Mouse (Mus musculus) hindbrain, embryonic 14.5 days (tissue): ENCODE measurements around the gene Lta. TPM values are rescaled to one million over a fixed set of nuclear protein-coding genes. Genes with fewer than 3 reads are reported as not detected.

Source experiments
- ATAC-seq: fragments of 200-750 bp; cut with Nextera tagmentation; 2 replicates; pipeline ENCODE4 v1.8.0; 2017; ENCODE audit warnings: moderate number of reproducible peaks, mild to moderate bottlenecking, moderate TSS enrichment, moderate library complexity; ENCODE audit not compliant: low FRiP score
- DNase-seq: peaks from one replicate; pipeline ENCODE4 v3.0.0-alpha.2; 2015; ENCODE audit warnings: low spot score
- H3K27ac ChIP-seq: fragments of 300-500 bp; sonication (generic); 2 replicates; pipeline ENCODE4 v1.5.1; 2014; ENCODE audit warnings: mild to moderate bottlenecking, moderate library complexity
- H3K27me3 ChIP-seq: fragments of 300-500 bp; sonication (generic); 2 replicates; pipeline ENCODE4 v1.6.1; 2014; ENCODE audit warnings: mild to moderate bottlenecking, low read length, mixed read lengths; ENCODE audit not compliant: control insufficient read depth, insufficient read depth
- H3K36me3 ChIP-seq: fragments of 300-500 bp; sonication (generic); replicated peaks from 2 replicates; pipeline ENCODE4 v1.6.1; 2014; ENCODE audit not compliant: control insufficient read depth, insufficient read depth
- H3K4me1 ChIP-seq: fragments of 300-500 bp; sonication (generic); replicated peaks from 2 replicates; pipeline ENCODE4 v1.6.1; 2014; ENCODE audit warnings: antibody characterized with exemption, low read length, mixed read lengths; ENCODE audit not compliant: control insufficient read depth, insufficient read depth
- H3K4me2 ChIP-seq: fragments of 300-500 bp; sonication (generic); replicated peaks from 2 replicates; pipeline ENCODE4 v1.6.1; 2014; ENCODE audit warnings: mild to moderate bottlenecking, moderate library complexity
- H3K4me3 ChIP-seq: fragments of 300-500 bp; sonication (generic); replicated peaks from 2 replicates; pipeline ENCODE4 v1.5.1; 2014; ENCODE audit warnings: mild to moderate bottlenecking, low read length
- H3K9ac ChIP-seq: fragments of 300-500 bp; sonication (generic); 2 replicates; pipeline ENCODE4 v1.6.1; 2014
- H3K9me3 ChIP-seq: fragments of 300-500 bp; sonication (generic); 2 replicates; pipeline ENCODE4 v1.6.1; 2016; ENCODE audit warnings: low read length; ENCODE audit not compliant: control insufficient read depth
- WGBS: fragments of 180-500 bp; shearing (Covaris S2); extraction: QIAGEN DNeasy Blood & Tissue Kit; methylation state at CpG from one replicate; pipeline ENCODE4 v1.1.7; 2014; 5-methylcytosine and 5-hydroxymethylcytosine counted together
- polyA plus RNA-seq: library from polyadenylated mRNA; unstranded; fragments of >200 nt; fragmentation: Nextera tagmentation; extraction: Ambion mirVana; gene quantifications from 2 replicates; pipeline ENCODE4 v1.2.1, GENCODE M21; 2014

Gene Lta
- polyA plus RNA-seq, 1 experiment from 2014 or later, result 0.23 TPM

DNA sequence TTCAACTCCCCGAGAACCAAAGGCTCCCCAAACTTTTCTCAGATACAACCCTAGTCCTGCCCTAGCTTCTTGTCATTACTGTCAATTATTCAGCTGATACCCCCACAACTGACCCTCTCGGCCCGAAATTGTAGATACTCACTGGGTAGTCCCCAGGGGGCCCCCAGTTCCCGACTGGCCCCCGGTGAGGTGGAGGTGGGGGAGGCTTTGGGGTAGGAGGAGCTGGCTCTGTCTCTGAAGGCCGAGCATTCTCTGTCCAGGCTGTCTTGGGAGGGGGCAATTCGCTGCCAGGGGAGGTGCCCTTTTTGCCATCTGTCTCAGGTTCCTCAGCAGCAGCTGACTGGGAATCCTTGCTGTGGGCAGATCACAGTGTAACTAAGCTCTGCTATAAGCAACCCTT lies 45.5 kb downstream of the Lta start:
- Histone ChIP-seq H3K36me3 (peaks cover 82% of the 10 kb centered on the region), H3K9ac (no peak overlapping the region), H3K9me3 (no peaks in the 10 kb centered on the region), H3K27me3 (no peaks in the 10 kb centered on the region), H3K4me3 (no peak overlapping the region), H3K27ac (no peak overlapping the region), H3K4me2 (no peak overlapping the region), H3K4me1 (peaks cover 17% of the 10 kb centered on the region)
- no peak for ATAC-seq
- no peak for DNase-seq
- 87% methylated on average over 7 of the region's 7 CpGs for WGBS

DNA sequence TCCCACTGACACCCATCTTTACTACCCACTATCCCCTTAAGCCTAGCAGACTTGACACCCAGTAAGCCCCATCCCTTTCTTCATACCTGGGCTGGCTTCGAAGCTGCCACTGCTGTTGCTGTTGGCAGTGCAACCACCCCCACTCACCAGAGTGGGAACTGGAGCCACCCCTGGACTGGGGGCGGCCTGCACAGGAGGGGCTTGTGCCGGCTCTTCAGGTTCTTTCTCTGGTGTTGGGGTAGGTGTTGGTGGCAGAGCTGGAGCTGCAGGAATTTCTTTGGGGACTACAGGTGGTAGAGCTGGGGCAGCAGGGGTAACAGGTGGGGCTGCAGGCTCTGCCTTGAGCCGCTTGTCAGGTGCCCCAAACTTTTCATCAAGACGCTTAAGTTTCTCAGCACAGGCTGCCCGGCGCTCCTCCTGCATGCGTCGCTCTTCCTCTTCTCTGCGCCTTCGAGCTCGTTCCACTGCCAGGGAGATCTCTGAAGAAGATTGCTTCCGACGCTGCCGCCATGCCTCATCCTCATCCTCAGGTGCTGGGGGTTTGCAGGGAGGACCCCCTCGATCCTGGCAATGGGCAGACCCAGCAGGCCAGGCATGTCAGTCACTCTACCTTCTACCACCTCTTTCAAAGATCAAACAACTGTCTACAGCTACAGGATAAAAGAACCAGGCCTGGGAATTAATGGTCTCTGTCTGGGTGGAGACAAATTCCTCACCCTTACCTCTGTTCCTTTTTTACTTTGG lies 46.1 kb downstream of the Lta start:
- no peaks in the 10 kb centered on the region for H3K27me3 ChIP-seq
- no peaks in the 10 kb centered on the region for H3K9me3 ChIP-seq
- H3K4me3 ChIP-seq, result no peak overlapping the region
- no peak for DNase-seq
- peaks cover 17% of the 10 kb centered on the region for H3K4me1 ChIP-seq
- WGBS, result 95% methylated on average over 16 of the region's 16 CpGs
- no peak overlapping the region for H3K9ac ChIP-seq
- no peak overlapping the region for H3K27ac ChIP-seq
- peaks cover 88% of the 10 kb centered on the region for H3K36me3 ChIP-seq
- H3K4me2 ChIP-seq, result no peak overlapping the region
- ATAC-seq, result no peak

- WGBS, result 94% methylated on average over 8 of the region's 8 CpGs
- DNase-seq, result no peak
- Histone ChIP-seq H3K4me3 (no peak overlapping the region), H3K9me3 (no peaks in the 10 kb centered on the region), H3K9ac (no peak overlapping the region), H3K4me2 (no peak overlapping the region), H3K27ac (no peak overlapping the region), H3K4me1 (peaks cover 10% of the 10 kb centered on the region), H3K27me3 (no peaks in the 10 kb centered on the region), H3K36me3 (peaks cover 98% of the 10 kb centered on the region)
- no peak for ATAC-seq
Measured at GRCm38 (mm10) chr17:35157661-35158175, 47.4 kb downstream of the Lta start.

DNA sequence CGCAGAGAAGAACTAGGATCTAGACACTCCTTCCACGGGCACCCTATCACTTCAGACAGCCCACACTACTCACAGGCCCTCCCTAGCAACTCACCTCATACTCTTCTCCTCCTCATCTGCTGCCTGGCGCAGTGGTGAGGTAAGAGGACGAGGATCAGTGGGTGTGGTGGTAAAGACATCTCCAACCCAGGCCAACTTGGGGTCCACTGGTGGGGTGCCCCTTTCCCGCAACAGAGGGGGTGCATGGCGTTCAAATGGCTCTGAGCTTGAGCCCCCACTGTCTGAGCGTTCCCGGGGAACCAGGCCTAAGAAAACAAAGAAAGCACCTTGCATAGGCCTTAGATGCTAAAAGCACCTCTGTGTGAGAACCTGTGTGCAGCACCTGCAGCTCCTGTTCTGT lies 47.9 kb downstream of the Lta start:
- 95% methylated on average over 8 of the region's 8 CpGs for WGBS
- H3K27ac ChIP-seq, result no peak overlapping the region
- H3K9ac ChIP-seq, result no peak overlapping the region
- no peaks in the 10 kb centered on the region for H3K27me3 ChIP-seq
- no peak for DNase-seq
- no peaks in the 10 kb centered on the region for H3K9me3 ChIP-seq
- no peak overlapping the region for H3K4me3 ChIP-seq
- ATAC-seq, result no peak
- H3K36me3 ChIP-seq, result peaks cover 100% of the 10 kb centered on the region
- peaks cover 5% of the 10 kb centered on the region for H3K4me1 ChIP-seq
- H3K4me2 ChIP-seq, result no peak overlapping the region

DNA sequence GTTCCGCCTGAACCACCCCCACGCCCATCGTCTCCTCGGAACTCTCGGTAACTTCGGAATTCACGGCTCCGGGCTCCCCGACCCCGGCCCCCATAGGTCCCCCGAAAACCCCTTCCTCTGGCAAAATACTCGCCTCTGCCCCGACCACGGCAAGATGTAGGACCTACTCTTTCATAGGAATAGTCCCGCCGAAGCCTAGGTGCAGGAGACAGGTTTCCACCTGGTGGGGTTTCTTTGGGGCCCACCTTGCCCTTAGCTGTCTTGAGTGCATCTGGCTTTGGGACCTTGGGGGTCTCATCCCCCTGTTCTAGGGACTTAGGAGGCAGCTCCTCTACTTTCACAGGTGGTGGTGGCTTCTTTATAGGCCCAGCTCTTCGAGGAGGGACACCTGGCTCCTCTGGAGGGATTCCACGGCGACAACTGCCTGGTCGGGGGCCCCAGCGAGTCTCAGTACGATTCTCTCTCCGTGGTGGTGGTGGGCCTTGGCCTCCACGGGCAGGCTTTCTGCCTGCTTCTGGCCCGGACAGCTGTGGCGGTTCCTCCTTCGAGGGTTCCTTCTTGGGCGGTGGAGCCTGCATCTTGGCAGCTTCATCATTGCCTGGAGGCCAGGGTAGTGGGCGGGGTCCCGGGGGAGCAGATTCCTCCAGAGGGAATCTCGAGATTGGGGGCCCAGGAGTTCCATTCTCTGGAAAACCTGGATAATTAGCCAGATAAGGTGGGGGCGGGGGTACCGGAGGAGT lies 48.5 kb downstream of the Lta start:
- H3K4me1 ChIP-seq, result no peaks in the 10 kb centered on the region
- H3K27me3 ChIP-seq, result no peaks in the 10 kb centered on the region
- H3K36me3 ChIP-seq, result peaks cover 100% of the 10 kb centered on the region
- H3K4me2 ChIP-seq, result no peak overlapping the region
- H3K4me3 ChIP-seq, result no peak overlapping the region
- H3K9ac ChIP-seq, result no peak overlapping the region
- 94% methylated on average over 33 of the region's 33 CpGs for WGBS
- H3K9me3 ChIP-seq, result no peaks in the 10 kb centered on the region
- DNase-seq (no peak), ATAC-seq (no peak)
- no peak overlapping the region for H3K27ac ChIP-seq

DNA sequence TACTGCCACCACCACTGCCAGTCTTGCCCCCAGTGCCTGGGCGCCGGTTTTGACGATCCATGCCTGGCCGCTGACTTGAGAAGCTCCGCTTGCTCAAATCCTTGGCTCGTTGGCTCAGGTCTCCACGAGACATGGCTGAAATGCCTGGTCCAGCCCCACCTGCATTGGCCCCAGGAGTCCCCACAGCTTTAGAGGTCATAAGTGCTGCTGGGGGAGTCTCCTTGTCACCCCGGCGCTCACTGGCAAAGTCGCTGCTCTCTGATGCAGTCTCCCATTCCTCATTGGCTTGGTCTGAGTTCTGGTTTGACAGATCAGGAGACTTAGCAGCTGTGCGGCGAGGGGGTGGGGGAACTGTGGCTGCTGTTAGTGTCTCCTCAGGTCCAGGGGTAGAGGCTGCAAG lies 49.7 kb downstream of the Lta start:
- Histone ChIP-seq H3K4me2 (no peak overlapping the region), H3K27ac (no peak overlapping the region), H3K4me3 (no peak overlapping the region), H3K4me1 (no peaks in the 10 kb centered on the region), H3K9me3 (no peaks in the 10 kb centered on the region), H3K36me3 (peaks cover 99% of the 10 kb centered on the region), H3K27me3 (no peaks in the 10 kb centered on the region), H3K9ac (no peak overlapping the region)
- ATAC-seq (no peak), DNase-seq (no peak)
- WGBS, result 92% methylated on average over 12 of the region's 12 CpGs

- DNase-seq (no peak), ATAC-seq (no peak)
- H3K9me3 ChIP-seq, result no peaks in the 10 kb centered on the region
- H3K36me3 ChIP-seq, result peaks cover 99% of the 10 kb centered on the region
- no peaks in the 10 kb centered on the region for H3K4me1 ChIP-seq
- H3K27ac ChIP-seq, result no peak overlapping the region
- H3K9ac ChIP-seq, result no peak overlapping the region
- no peak overlapping the region for H3K4me2 ChIP-seq
- H3K4me3 ChIP-seq, result no peak overlapping the region
- WGBS, result 69% methylated on average over 7 of the region's 7 CpGs
- no peaks in the 10 kb centered on the region for H3K27me3 ChIP-seq
Measured at GRCm38 (mm10) chr17:35154616-35155015, 50.5 kb downstream of the Lta start.

- H3K27ac ChIP-seq, result no peak overlapping the region
- no peak for DNase-seq
- WGBS, result 85% methylated on average over 4 of the region's 4 CpGs
Measured at GRCm38 (mm10) chr17:35153931-35154330, 51.2 kb downstream of the Lta start.

More at GRCm38 (mm10) chr17:35153931-35154330, 51.2 kb downstream of the Lta start:
- Histone ChIP-seq H3K4me1 (no peaks in the 10 kb centered on the region), H3K9me3 (no peaks in the 10 kb centered on the region), H3K27me3 (no peaks in the 10 kb centered on the region), H3K4me3 (no peak overlapping the region), H3K9ac (no peak overlapping the region), H3K36me3 (peaks cover 99% of the 10 kb centered on the region), H3K4me2 (no peak overlapping the region)
- no peak for ATAC-seq
